Mouse (Mus musculus): Measurements from ENCODE around the gene Tmem72. TPM values are rescaled to one million over a fixed set of nuclear protein-coding genes. Genes with fewer than 3 reads are reported as not detected.

Tmem72 gene
- polyA plus RNA-seq, 1 experiment from 2014 or later, result 0.70 TPM

- WGBS, result 89% methylated on average over 2 of the region's 2 CpGs
- no peak for ATAC-seq (replicated peaks)
Observed at GRCm38 (mm10) chr6:116638871-116639270, 77.8 kb downstream of the Tmem72 start.

GRCm38 (mm10) chr6:116637496-116637895, 79.2 kb downstream of the Tmem72 start:
- H3K4me3 ChIP-seq, result no peak overlapping the region
- H3K27me3 ChIP-seq (replicated peaks), result no peaks in the 10 kb centered on the region
- no peaks in the 10 kb centered on the region for H3K9me3 ChIP-seq
- H3K9ac ChIP-seq, result no peak overlapping the region
- no peak for ATAC-seq (replicated peaks)
- H3K36me3 ChIP-seq (replicated peaks), result no peaks in the 10 kb centered on the region
- 87% methylated on average over 5 of the region's 5 CpGs for WGBS
- H3K27ac ChIP-seq, result no peak overlapping the region
- H3K4me2 ChIP-seq, result no peak overlapping the region
- H3K4me1 ChIP-seq, result no peaks in the 10 kb centered on the region

More at GRCm38 (mm10) chr6:116638871-116639270, 77.8 kb downstream of the Tmem72 start:
- Histone ChIP-seq H3K9ac (no peak overlapping the region), H3K4me3 (no peak overlapping the region), H3K27ac (no peak overlapping the region), H3K4me1 (no peaks in the 10 kb centered on the region), H3K36me3 (replicated peaks) (no peaks in the 10 kb centered on the region), H3K9me3 (no peaks in the 10 kb centered on the region), H3K27me3 (replicated peaks) (no peaks in the 10 kb centered on the region), H3K4me2 (no peak overlapping the region)

GRCm38 (mm10) chr6:116636581-116637235, 80.0 kb downstream of the Tmem72 start:
- Histone ChIP-seq H3K4me3 (no peak overlapping the region), H3K9ac (no peak overlapping the region), H3K27ac (no peak overlapping the region), H3K9me3 (no peaks in the 10 kb centered on the region), H3K36me3 (replicated peaks) (no peaks in the 10 kb centered on the region), H3K4me1 (no peaks in the 10 kb centered on the region), H3K27me3 (replicated peaks) (no peaks in the 10 kb centered on the region), H3K4me2 (no peak overlapping the region)
- no peak for ATAC-seq (replicated peaks)
- 86% methylated on average over 9 of the region's 9 CpGs for WGBS

GRCm38 (mm10) chr6:116635251-116636180, 81.2 kb downstream of the Tmem72 start:
- WGBS, result 77% methylated on average over 10 of the region's 10 CpGs
- no peaks in the 10 kb centered on the region for H3K9me3 ChIP-seq
- no peak overlapping the region for H3K4me3 ChIP-seq
- H3K4me2 ChIP-seq, result no peak overlapping the region
- H3K9ac ChIP-seq, result no peak overlapping the region
- no peaks in the 10 kb centered on the region for H3K4me1 ChIP-seq
- no peak overlapping the region for H3K27ac ChIP-seq
- no peak for ATAC-seq (replicated peaks)
- H3K27me3 ChIP-seq (replicated peaks), result no peaks in the 10 kb centered on the region
- H3K36me3 ChIP-seq (replicated peaks), result no peaks in the 10 kb centered on the region

- H3K9ac ChIP-seq, result no peak overlapping the region
- no peak for ATAC-seq (replicated peaks)
- 93% methylated on average over 17 of the region's 17 CpGs for WGBS
Observed at GRCm38 (mm10) chr6:116633741-116634695, 82.7 kb downstream of the Tmem72 start.

GRCm38 (mm10) chr6:116632129-116632528, 84.6 kb downstream of the Tmem72 start:
- peaks cover 15% of the 10 kb centered on the region for H3K4me1 ChIP-seq
- H3K4me2 ChIP-seq, result no peak overlapping the region
- WGBS, result 43% methylated on average over 1 of the region's 1 CpGs
- no peak for ATAC-seq (replicated peaks)
- H3K27me3 ChIP-seq (replicated peaks), result no peaks in the 10 kb centered on the region
- no peaks in the 10 kb centered on the region for H3K9me3 ChIP-seq
- H3K9ac ChIP-seq, result no peak overlapping the region
- H3K4me3 ChIP-seq, result no peak overlapping the region
- H3K36me3 ChIP-seq (replicated peaks), result no peaks in the 10 kb centered on the region
- no peak overlapping the region for H3K27ac ChIP-seq

More at GRCm38 (mm10) chr6:116633741-116634695, 82.7 kb downstream of the Tmem72 start:
- Histone ChIP-seq H3K4me2 (no peak overlapping the region), H3K36me3 (replicated peaks) (no peaks in the 10 kb centered on the region), H3K4me1 (peaks cover 7% of the 10 kb centered on the region; the same call in 1 of the 2 replicates), H3K9me3 (no peaks in the 10 kb centered on the region), H3K27me3 (replicated peaks) (no peaks in the 10 kb centered on the region), H3K27ac (no peak overlapping the region), H3K4me3 (no peak overlapping the region)

GRCm38 (mm10) chr6:116629766-116630165, 86.9 kb downstream of the Tmem72 start:
- 90% methylated on average over 10 of the region's 10 CpGs for WGBS
- no peaks in the 10 kb centered on the region for H3K27me3 ChIP-seq (replicated peaks)
- peaks cover 20% of the 10 kb centered on the region for H3K4me1 ChIP-seq
- no peak overlapping the region for H3K4me3 ChIP-seq
- peak overlapping the region; percentile 97; the same call in 1 of the 2 replicates for H3K27ac ChIP-seq
- H3K4me2 ChIP-seq, result no peak overlapping the region
- no peak for ATAC-seq (replicated peaks)
- no peaks in the 10 kb centered on the region for H3K9me3 ChIP-seq
- H3K9ac ChIP-seq, result no peak overlapping the region
- peaks cover 5% of the 10 kb centered on the region; the same call in 1 of the 2 replicates for H3K36me3 ChIP-seq (replicated peaks)

Small RNA genes within 50 kb of the gene (microRNA-seq; reads per million reads assigned to microRNA genes)
- 1.3 reads per million for gene Mir7043

Other genes with a start within 250 kb of the Tmem72 start
- not detected in 2 replicates for gene Olfr211, start 227.8 kb downstream of the Tmem72 start, polyA plus RNA-seq (2015; fragmentation: Nextera tagmentation; extraction: Ambion mirVana)
- 0.06 TPM in 1 of 2 replicates, not detected in the other for gene Olfr212, start 210.4 kb downstream of the Tmem72 start, polyA plus RNA-seq (2015; fragmentation: Nextera tagmentation; extraction: Ambion mirVana)
- not detected in 2 replicates for gene Olfr213, start 178.5 kb downstream of the Tmem72 start, polyA plus RNA-seq (2015; fragmentation: Nextera tagmentation; extraction: Ambion mirVana)
- gene Gm5580, start 165.8 kb downstream of the Tmem72 start, polyA plus RNA-seq (2015; fragmentation: Nextera tagmentation; extraction: Ambion mirVana), result 0.34 and 0.54 TPM in 2 replicates
- not detected in 2 replicates for gene Olfr214, start 162.7 kb downstream of the Tmem72 start, polyA plus RNA-seq (2015; fragmentation: Nextera tagmentation; extraction: Ambion mirVana)
- gene Olfr215, start 132.7 kb downstream of the Tmem72 start, polyA plus RNA-seq (2015; fragmentation: Nextera tagmentation; extraction: Ambion mirVana), result not detected in 2 replicates
- 148 and 151 TPM in 2 replicates for gene Zfp422, start 87.9 kb downstream of the Tmem72 start, polyA plus RNA-seq (2015; fragmentation: Nextera tagmentation; extraction: Ambion mirVana)
- gene Depp1, start 66.3 kb downstream of the Tmem72 start, polyA plus RNA-seq (2015; fragmentation: Nextera tagmentation; extraction: Ambion mirVana), result 8.7 and 10.0 TPM in 2 replicates
- gene Rassf4, start 43.0 kb downstream of the Tmem72 start, polyA plus RNA-seq (2015; fragmentation: Nextera tagmentation; extraction: Ambion mirVana), result 10.4 and 10.6 TPM in 2 replicates